Mouse (Mus musculus) kidney, postnatal 0 days (tissue): ENCODE data around the gene Llgl2. TPM values are rescaled to one million over a fixed set of nuclear protein-coding genes. Genes with fewer than 3 reads are reported as not detected.
A peak's percentile ranks its signal among the peaks of the same experiment; 100 is the strongest.

Experiments used
- ATAC-seq: fragments of 200-750 bp; cut with Nextera tagmentation; replicated peaks from 2 replicates; pipeline ENCODE4 v1.8.0; 2017; ENCODE audit warnings: low read depth, moderate number of reproducible peaks, moderate TSS enrichment, moderate library complexity; ENCODE audit not compliant: low FRiP score
- DNase-seq: peaks from one replicate; pipeline ENCODE4 v3.0.0-alpha.2; 2016; ENCODE audit warnings: low spot score
- H3K27ac ChIP-seq: fragments of 300-500 bp; sonication (generic); 2 replicates; pipeline ENCODE4 v1.5.1; 2014; ENCODE audit warnings: mild to moderate bottlenecking
- H3K27me3 ChIP-seq: fragments of 300-500 bp; sonication (generic); 2 replicates; pipeline ENCODE4 v1.6.1; 2014; ENCODE audit warnings: low read length, mixed read lengths; ENCODE audit not compliant: insufficient read depth
- H3K36me3 ChIP-seq: fragments of 300-500 bp; sonication (generic); 2 replicates; pipeline ENCODE4 v1.6.1; 2014; ENCODE audit warnings: low read length, mixed read lengths; ENCODE audit not compliant: insufficient read depth
- H3K4me1 ChIP-seq: fragments of 300-500 bp; sonication (generic); replicated peaks from 2 replicates; pipeline ENCODE4 v1.6.1; 2014; ENCODE audit warnings: antibody characterized with exemption, low read length, mixed read lengths; ENCODE audit not compliant: insufficient read depth
- H3K4me2 ChIP-seq: fragments of 300-500 bp; sonication (generic); 2 replicates; pipeline ENCODE4 v1.6.1; 2014; ENCODE audit warnings: mild to moderate bottlenecking, low read length, moderate library complexity, mixed read lengths
- H3K4me3 ChIP-seq: fragments of 300-500 bp; sonication (generic); replicated peaks from 2 replicates; pipeline ENCODE4 v1.5.1; 2014; ENCODE audit warnings: low read depth, low read length
- H3K9ac ChIP-seq: fragments of 300-500 bp; sonication (generic); 2 replicates; pipeline ENCODE4 v1.6.1; 2014; ENCODE audit warnings: low read depth, low read length
- H3K9me3 ChIP-seq: fragments of 300-500 bp; sonication (generic); replicated peaks from 2 replicates; pipeline ENCODE4 v1.6.1; 2016; ENCODE audit warnings: low read length, inconsistent platforms, mixed read lengths
- CTCF ChIP-seq: IDR thresholded peaks from 2 replicates; pipeline ENCODE4 v1.5.1; 2016; ENCODE audit warnings: antibody characterized with exemption, low read depth, mild to moderate bottlenecking, moderate library complexity
- WGBS: fragments of 180-500 bp; shearing (Covaris S2); extraction: QIAGEN DNeasy Blood & Tissue Kit; methylation state at CpG from one replicate; pipeline ENCODE4 v1.1.7; 2014; 5-methylcytosine and 5-hydroxymethylcytosine counted together
- polyA plus RNA-seq: library from polyadenylated mRNA; unstranded; fragments of >200 nt; fragmentation: Nextera tagmentation; extraction: Ambion mirVana; gene quantifications from 2 replicates; pipeline ENCODE4 v1.2.1, GENCODE M21; 2015

Gene Llgl2
- polyA plus RNA-seq, 1 experiment from 2014 or later: 61.2 TPM

DNA sequence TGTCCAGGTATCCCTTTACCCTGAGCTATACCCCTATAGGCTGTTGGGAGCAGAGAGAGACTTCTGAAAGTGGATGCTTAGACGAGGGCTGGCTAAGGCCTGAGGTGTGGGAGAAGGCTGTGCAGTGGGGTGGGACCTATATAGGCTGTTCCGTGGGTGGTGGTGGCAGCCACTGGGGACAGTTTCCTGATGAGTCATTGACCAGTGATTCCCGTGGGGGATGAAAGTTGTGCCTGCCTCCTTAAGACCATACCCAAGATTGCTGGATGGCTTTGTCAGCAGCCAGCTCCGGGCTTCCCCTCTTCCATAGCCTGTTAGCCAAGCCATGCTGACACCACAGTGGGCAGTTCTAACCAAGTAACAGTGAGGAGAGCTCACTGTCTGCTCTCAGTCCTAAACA, 2.8 kb upstream of the Llgl2 start:
- Histone ChIP-seq H3K27me3 (no peaks in the 10 kb centered on the region), H3K9ac (peak overlapping the region; percentile 35; the same call in 1 of the 2 replicates), H3K4me2 (no peak overlapping the region), H3K27ac (peak overlapping the region; percentile 57; the same call in 1 of the 2 replicates), H3K9me3 (no peaks in the 10 kb centered on the region), H3K4me1 (peaks cover 4% of the 10 kb centered on the region; the same call in 1 of the 2 replicates), H3K4me3 (no peak overlapping the region), H3K36me3 (peaks cover 28% of the 10 kb centered on the region; the same call in 1 of the 2 replicates)
- WGBS: 65% methylated on average over 4 of the region's 4 CpGs
- DNase-seq: no peak
- no peak for ATAC-seq
- no peak for TF ChIP-seq CTCF

GRCm38 (mm10) chr11:115824813-115825212, 964 bp downstream of the Llgl2 start:
- Histone ChIP-seq H3K9me3 (no peaks in the 10 kb centered on the region), H3K4me1 (peaks cover 20% of the 10 kb centered on the region), H3K4me2 (peak overlapping the region; percentile 96), H3K4me3 (peak overlapping the region; percentile 73), H3K27ac (peak overlapping the region; percentile 87), H3K9ac (peak overlapping the region; percentile 82), H3K27me3 (no peaks in the 10 kb centered on the region), H3K36me3 (peaks cover 23% of the 10 kb centered on the region; the same call in 1 of the 2 replicates)
- TF ChIP-seq CTCF: no peak
- no peak for DNase-seq
- no peak for ATAC-seq
- WGBS: 21% methylated on average over 11 of the region's 11 CpGs

GRCm38 (mm10) chr11:115826487-115826886, 2.6 kb downstream of the Llgl2 start:
- ATAC-seq (no peak), DNase-seq (no peak)
- Histone ChIP-seq H3K9me3 (no peaks in the 10 kb centered on the region), H3K9ac (no peak overlapping the region), H3K4me2 (peak overlapping the region; percentile 4; the same call in 1 of the 2 replicates), H3K4me1 (peaks cover 35% of the 10 kb centered on the region), H3K27me3 (no peaks in the 10 kb centered on the region), H3K4me3 (no peak overlapping the region), H3K36me3 (peaks cover 8% of the 10 kb centered on the region; the same call in 1 of the 2 replicates), H3K27ac (no peak overlapping the region)
- TF ChIP-seq CTCF: no peak
- WGBS: 55% methylated on average over 5 of the region's 5 CpGs

GRCm38 (mm10) chr11:115827624-115828023, 3.8 kb downstream of the Llgl2 start:
- H3K4me3 ChIP-seq: no peak overlapping the region
- peaks cover 46% of the 10 kb centered on the region for H3K4me1 ChIP-seq
- TF ChIP-seq CTCF: no peak
- DNase-seq: no peak
- no peak for ATAC-seq
- no peaks in the 10 kb centered on the region for H3K27me3 ChIP-seq
- H3K36me3 ChIP-seq: 0 out of 2 replicates have a peak, but pooled peaks cover 2% of the 10 kb centered on the region
- 82% methylated on average over 6 of the region's 6 CpGs for WGBS
- no peak overlapping the region for H3K27ac ChIP-seq
- no peak overlapping the region for H3K4me2 ChIP-seq
- H3K9me3 ChIP-seq: no peaks in the 10 kb centered on the region
- no peak overlapping the region for H3K9ac ChIP-seq

DNA sequence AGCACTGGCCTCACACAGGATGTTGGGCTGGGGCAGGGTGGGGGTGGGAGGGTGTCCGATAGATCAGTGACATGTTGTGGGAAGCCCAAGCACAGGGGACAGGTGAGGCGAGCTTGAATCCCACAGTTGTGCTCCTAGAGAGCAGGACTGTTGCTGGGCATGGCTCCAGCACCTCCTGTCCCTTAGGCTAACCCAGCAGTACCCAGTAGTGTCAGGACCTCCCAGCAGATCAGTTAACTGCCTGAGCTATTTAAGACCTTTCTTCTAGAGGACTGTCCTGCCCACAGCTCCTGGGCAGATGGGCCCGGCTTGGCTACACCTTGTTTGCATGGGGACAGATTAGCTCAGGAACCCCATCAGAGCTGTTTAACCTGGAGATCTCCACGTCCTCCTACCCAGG, 5.2 kb downstream of the Llgl2 start:
- DNase-seq: no peak
- 0 out of 2 replicates have a peak overlapping the region, but pooled peaks have one; percentile 40 for H3K9ac ChIP-seq
- WGBS: 53% methylated on average over 4 of the region's 4 CpGs
- H3K4me3 ChIP-seq: no peak overlapping the region
- no peaks in the 10 kb centered on the region for H3K36me3 ChIP-seq
- H3K4me2 ChIP-seq: no peak overlapping the region
- H3K27ac ChIP-seq: peak overlapping the region; percentile 54
- peaks cover 54% of the 10 kb centered on the region for H3K4me1 ChIP-seq
- H3K9me3 ChIP-seq: no peaks in the 10 kb centered on the region
- H3K27me3 ChIP-seq: no peaks in the 10 kb centered on the region
- TF ChIP-seq CTCF: no peak
- ATAC-seq: no peak

DNA sequence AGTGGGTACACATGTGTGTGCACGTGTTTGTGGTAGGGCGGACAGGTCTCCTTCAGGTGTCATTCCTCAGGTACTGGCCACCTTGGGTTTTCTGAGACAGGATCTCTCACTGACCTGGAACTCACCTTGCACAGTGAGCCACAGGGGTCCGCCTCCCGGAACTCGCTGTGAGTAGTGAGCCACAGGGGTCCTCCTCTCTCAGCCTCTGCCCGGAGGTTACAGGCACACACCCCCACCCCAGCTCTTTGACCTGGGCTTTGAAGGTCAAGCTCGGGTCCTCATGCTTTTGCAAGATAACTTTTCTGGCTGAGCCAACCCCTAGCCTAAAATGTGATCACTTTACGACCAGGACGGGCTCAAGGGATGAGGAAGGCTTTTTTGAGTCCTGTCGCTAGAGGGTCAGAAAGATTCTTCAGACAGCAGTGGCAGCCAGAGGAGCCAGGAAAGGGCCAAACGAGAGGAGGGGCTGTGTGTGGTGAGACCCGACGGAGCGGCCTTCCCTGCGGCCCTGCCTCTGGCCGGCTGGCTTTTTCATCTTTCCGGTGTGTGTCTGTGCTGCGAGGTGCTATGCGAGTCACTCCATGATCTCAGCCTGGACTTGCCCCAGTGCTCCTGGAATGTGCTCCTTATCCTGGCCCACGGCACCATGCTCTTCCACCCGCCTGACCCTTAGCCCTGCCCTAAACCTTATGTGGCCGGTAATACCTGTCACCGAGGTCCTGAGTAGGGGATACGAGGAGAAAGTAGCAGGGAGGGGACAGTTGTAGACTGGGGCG, 6.9 kb downstream of the Llgl2 start:
- peak overlapping the region; percentile 25 for H3K4me2 ChIP-seq
- peaks cover 70% of the 10 kb centered on the region for H3K4me1 ChIP-seq
- H3K36me3 ChIP-seq: no peaks in the 10 kb centered on the region

More for the DNA sequence above, 6.9 kb downstream of the Llgl2 start:
- Histone ChIP-seq H3K9me3 (no peaks in the 10 kb centered on the region), H3K27ac (peak overlapping the region; percentile 92), H3K4me3 (no peak overlapping the region), H3K9ac (peak overlapping the region; percentile 42; the same call in 1 of the 2 replicates), H3K27me3 (no peaks in the 10 kb centered on the region)
- peak; percentile 47; the same call in 1 of the 2 replicates for ATAC-seq
- WGBS: 28% methylated on average over 25 of the region's 25 CpGs
- no peak for TF ChIP-seq CTCF
- no peak for DNase-seq
